9 mouse cellular contexts compared by ENCODE assay signal in the genomic region with DNA sequence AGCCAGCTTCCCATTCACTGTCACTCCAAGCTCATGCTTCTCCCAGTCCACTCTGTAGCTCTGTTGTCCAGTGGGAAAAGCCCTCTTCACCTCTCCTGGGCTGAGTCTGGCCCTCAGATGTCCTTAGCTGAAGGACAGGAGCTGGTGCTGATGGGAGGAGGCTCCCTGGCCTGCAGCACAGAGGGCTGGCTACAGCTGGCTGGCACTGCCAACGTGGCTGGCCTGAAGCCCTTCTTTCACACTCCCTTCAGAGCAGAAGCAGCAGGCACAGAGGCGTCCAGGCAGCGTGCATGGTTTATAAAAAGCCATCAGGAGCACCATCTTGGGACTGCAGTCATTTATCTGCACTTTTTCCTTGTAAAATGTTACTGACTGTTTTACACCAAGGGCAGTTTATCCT. TPM values are rescaled to one million over a fixed set of nuclear protein-coding genes. Genes with fewer than 3 reads are reported as not detected.
DNase-seq lines count a peak whose midpoint lies in the region; ATAC-seq lines count a peak whose summit lies in the region.
"Had no signal": no experiment of that assay in that cellular context is flagged by ENCODE, and none has a peak within 500 bp of the region (broad histone marks: within the 10 kb centered on the region; RNA-seq: fewer than 3 reads in every experiment).

No protein-coding gene starts in this region.

- H3K9ac ChIP-seq in hindbrain, embryonic 14.5 days: no peak overlapping the region
- no peak overlapping the region for H3K9ac ChIP-seq in hindbrain, embryonic 11.5 days (ENCODE audit: low read depth, low read length)

- H3K27me3 ChIP-seq in hindbrain, embryonic 14.5 days (ENCODE audit: control insufficient read depth, insufficient read depth, low read length): no peaks in the 10 kb centered on the region
- no peaks in the 10 kb centered on the region for H3K27me3 ChIP-seq in hindbrain, embryonic 11.5 days (ENCODE audit: control insufficient read depth, insufficient read depth, low read length)

- 0 out of 2 replicates have a peak, but pooled peaks cover 3% of the 10 kb centered on the region for H3K4me1 ChIP-seq in hindbrain, embryonic 14.5 days (replicated peaks; ENCODE audit: control insufficient read depth, insufficient read depth, low read length)
- no peaks in the 10 kb centered on the region for H3K4me1 ChIP-seq in hindbrain, embryonic 11.5 days (replicated peaks; ENCODE audit: control insufficient read depth, insufficient read depth, low read length)

- peaks cover 5% of the 10 kb centered on the region; the same call in 1 of the 2 replicates for H3K9me3 ChIP-seq in hindbrain, embryonic 14.5 days (ENCODE audit: control insufficient read depth, low read length)
- no peaks in the 10 kb centered on the region for H3K9me3 ChIP-seq in hindbrain, embryonic 11.5 days (ENCODE audit: control insufficient read depth, low read length)

- H3K4me3 ChIP-seq in hindbrain, embryonic 14.5 days (replicated peaks; ENCODE audit: low read length): no peak overlapping the region
- H3K4me3 ChIP-seq in hindbrain, embryonic 11.5 days (ENCODE audit: low read depth, low read length): no peak overlapping the region

- H3K4me2 ChIP-seq in hindbrain, embryonic 14.5 days (replicated peaks): no peak overlapping the region
- H3K4me2 ChIP-seq in hindbrain, embryonic 11.5 days (replicated peaks; ENCODE audit: low read depth, low read length): no peak overlapping the region

- 60% methylated on average over 3 of the region's 3 CpGs for WGBS in hindbrain, embryonic 14.5 days
- WGBS in hindbrain, embryonic 11.5 days: 68% methylated on average over 3 of the region's 3 CpGs

- H3K27ac ChIP-seq in hindbrain, embryonic 14.5 days: no peak overlapping the region
- no peak overlapping the region for H3K27ac ChIP-seq in hindbrain, embryonic 11.5 days (ENCODE audit: low read depth, low read length)

- peak; percentile 31; the same call in 1 of the 2 replicates for ATAC-seq in hindbrain, embryonic 14.5 days (ENCODE audit: low FRiP score)
- no peak for ATAC-seq in hindbrain, embryonic 11.5 days (ENCODE audit: low FRiP score)

- intact Hi-C loops in heart, postnatal 14 days (cut with DNase I): no loop called here
- intact Hi-C loops in left cerebral cortex, postnatal 25 days (cut with DNase I): no loop called here

- no peak for DNase-seq in hindbrain, embryonic 14.5 days (ENCODE audit: low spot score)
- no peak for DNase-seq in hindbrain, embryonic 11.5 days (ENCODE audit: low spot score)
- peak; percentile 14 for DNase-seq in cerebellum, adult 9-11 months
- DNase-seq in heart, postnatal 14 days: peak; percentile 25 to 52
- peak; percentile 23 to 63 for DNase-seq in left cerebral cortex, postnatal 25 days (ENCODE audit: low spot score in 2 of 2)
- DNase-seq in spleen, postnatal 36 days (ENCODE audit: low spot score in 2 of 2): no peak
- no peak for DNase-seq in lung, postnatal 36 days
- no peak for DNase-seq in urinary bladder, postnatal 10 days (ENCODE audit: low spot score)

- no peaks in the 10 kb centered on the region for H3K36me3 ChIP-seq in hindbrain, embryonic 14.5 days (replicated peaks; ENCODE audit: control insufficient read depth, insufficient read depth)
- no peaks in the 10 kb centered on the region for H3K36me3 ChIP-seq in hindbrain, embryonic 11.5 days (ENCODE audit: control insufficient read depth, insufficient read depth, low read length)

RNA-seq across cellular contexts. Expression of a gene that starts 13.7 kb away (rescaled TPM):
- polyA plus RNA-seq in hindbrain, embryonic 14.5 days (2014; fragmentation: Nextera tagmentation; extraction: Ambion mirVana): 1.2 TPM in 2 replicates
- polyA plus RNA-seq in hindbrain, embryonic 11.5 days (2014; fragmentation: Nextera tagmentation; extraction: Ambion mirVana): 0.49 and 0.77 TPM in 2 replicates
- under 1 TPM; 0.12 TPM for total RNA-seq in heart, postnatal 14 days (2021)
- total RNA-seq in left cerebral cortex, postnatal 25 days (2021): 1 to 10 TPM in 1 of 2 experiments, under 1 TPM in 1; 0.99 to 1.1 TPM
- total RNA-seq: MEL had no signal

Comparison
In these comparisons a context has a peak if more than half of its experiments do, and no peak if none do; other contexts are left out.
1. DNase-seq: peak in cerebellum, adult 9-11 months (single experiment), heart, postnatal 14 days (2 of 2) and left cerebral cortex, postnatal 25 days (2 of 2); none in hindbrain, embryonic 14.5 days (single experiment), hindbrain, embryonic 11.5 days (single experiment), spleen, postnatal 36 days (0 of 2), lung, postnatal 36 days (single experiment) and urinary bladder, postnatal 10 days (single experiment).